Mouse (Mus musculus) adrenal gland, adult 8-10 months (tissue): ENCODE data around the gene Gm648. TPM values are rescaled to one million over a fixed set of nuclear protein-coding genes. Genes with fewer than 3 reads are reported as not detected.
"Not testable (repeated sequence)": the region's sequence is repeated elsewhere in the genome, so short reads cannot be mapped to it uniquely, and the experiment has no call there.

Experiments
- DNase-seq: peaks from one replicate; pipeline ENCODE4 v3.0.0; 2022
- microRNA-seq, 2 experiments: library from miRNA; unstranded; fragments of <30 nt; microRNA quantifications; one replicate each; pipeline ENCODE4 v1.2.0; 2022
- total RNA-seq, 4 experiments: library from RNA; stranded (reverse); gene quantifications; 2 replicates each; pipeline ENCODE4 v1.2.4; 2022

Gene Gm648
- total RNA-seq: not detected

GRCm38 (mm10) chrX:56549506-56549905 is at the start of gene Gm648:
Gene Gm648 (minus strand): TSS chrX:56549606.
- DNase-seq: no peak

GRCm38 (mm10) chrX:56597887-56598640 is 48.7 kb upstream of the Gm648 start, which contains the start of gene Mmgt1:
Gene Mmgt1 (minus strand): TSS chrX:56598069.
- peak; percentile 95 for DNase-seq

GRCm38 (mm10) chrX:56597219-56597886 is 47.9 kb upstream of the Gm648 start:
- peak; percentile 9 for DNase-seq

GRCm38 (mm10) chrX:56578200-56578599 is 28.8 kb upstream of the Gm648 start:
- no peak for DNase-seq

- no peak for DNase-seq
Measured at GRCm38 (mm10) chrX:56572465-56572864, 23.1 kb upstream of the Gm648 start.

- no peak for DNase-seq
Measured at GRCm38 (mm10) chrX:56553584-56553983, 4.2 kb upstream of the Gm648 start.

GRCm38 (mm10) chrX:56537162-56537561 is 12.2 kb downstream of the Gm648 start:
- no peak for DNase-seq

GRCm38 (mm10) chrX:56531266-56531665 is 18.1 kb downstream of the Gm648 start:
- peak; percentile 5 for DNase-seq

GRCm38 (mm10) chrX:56524442-56524841 is 25.0 kb downstream of the Gm648 start, which contains the start of gene Gm10477:
Gene Gm10477 (plus strand): TSS chrX:56524742.
- not testable (repeated sequence) for DNase-seq

- DNase-seq: peak; percentile 32
Measured at GRCm38 (mm10) chrX:56497241-56497640, 52.2 kb downstream of the Gm648 start.

Small RNAs within 50 kb of the gene (microRNA-seq; reads per million reads assigned to microRNA genes)
- 0.17 to 0.35 reads per million in 2 experiments for gene Mir5116

Other genes starting within 250 kb of the Gm648 start
- 1 to 10 TPM; 3.0 to 5.9 (median 4.9) TPM for gene Zfp449, start 203.2 kb downstream of the Gm648 start, total RNA-seq
- gene Smim10l2a, start 175.0 kb downstream of the Gm648 start, total RNA-seq: 1 to 10 TPM in 2 of 4 experiments, under 1 TPM in 2; 0.66 to 1.6 (median 1.2) TPM
- 1 to 10 TPM in 1 of 4 experiments, not detected in 3; 1.1 TPM for gene Gm2174, start 101.6 kb downstream of the Gm648 start, total RNA-seq
- gene Ints6l, start 94.7 kb downstream of the Gm648 start, total RNA-seq: 10 to 100 TPM; 26.2 to 54.0 (median 38.0) TPM
- gene Gm10477, start 24.9 kb downstream of the Gm648 start, total RNA-seq: not detected
- 10 to 100 TPM; 24.8 to 31.3 (median 27.9) TPM for gene Mmgt1, start 48.5 kb upstream of the Gm648 start, total RNA-seq
- gene Slc9a6, start 60.2 kb upstream of the Gm648 start, total RNA-seq: 10 to 100 TPM; 35.6 to 39.1 (median 37.6) TPM
- 10 to 100 TPM; 28.8 to 83.8 (median 43.3) TPM for gene Fhl1, start 182.2 kb upstream of the Gm648 start, total RNA-seq